ENCODE assay signal across 15 mouse cellular contexts in genomic region chr9:44561597-44561996, GRCm38 (mm10). TPM values are rescaled to one million over a fixed set of nuclear protein-coding genes. Genes with fewer than 3 reads are reported as not detected.
DNase-seq lines count a peak whose midpoint lies in the region; ATAC-seq lines count a peak whose summit lies in the region.
"Had no signal": no experiment of that assay in that cellular context is flagged by ENCODE, and none has a peak within 500 bp of the region (broad histone marks: within the 10 kb centered on the region; RNA-seq: fewer than 3 reads in every experiment).

Cxcr5 (minus strand) TSS chr9:44561877.

- H3K4me2 ChIP-seq in liver, embryonic 16.5 days (ENCODE audit: low read depth, low read length) = peak within 1 kb of the TSS; percentile 42; the same call in 1 of the 2 replicates
- no peak within 1 kb of the TSS for H3K4me2 ChIP-seq in hindbrain, embryonic 13.5 days
- H3K4me2 ChIP-seq: heart, embryonic 15.5 days had no signal

- no peaks in the 10 kb centered on the region for H3K9me3 ChIP-seq in liver, embryonic 16.5 days (replicated peaks; ENCODE audit: control insufficient read depth, low read length)
- H3K9me3 ChIP-seq in hindbrain, embryonic 13.5 days = no peaks in the 10 kb centered on the region
- H3K9me3 ChIP-seq: embryonic facial prominence, embryonic 10.5 days; G1E; heart, embryonic 15.5 days had no signal

- H3K9ac ChIP-seq in liver, embryonic 16.5 days (ENCODE audit: low read depth, low read length) = peak within 1 kb of the TSS; percentile 12; the same call in 1 of the 2 replicates
- no peak within 1 kb of the TSS for H3K9ac ChIP-seq in hindbrain, embryonic 13.5 days
- H3K9ac ChIP-seq: heart, embryonic 15.5 days had no signal

- H3K27me3 ChIP-seq in liver, embryonic 16.5 days (ENCODE audit: control insufficient read depth, insufficient read depth, low read depth, low read length) = no peaks in the 10 kb centered on the region
- H3K27me3 ChIP-seq in hindbrain, embryonic 13.5 days = no peaks in the 10 kb centered on the region
- H3K27me3 ChIP-seq: heart, embryonic 15.5 days had no signal

- H3K27ac ChIP-seq in liver, embryonic 16.5 days (ENCODE audit: low read length) = peak within 1 kb of the TSS; percentile 76
- no peak within 1 kb of the TSS for H3K27ac ChIP-seq in hindbrain, embryonic 13.5 days
- H3K27ac ChIP-seq: embryonic facial prominence, embryonic 10.5 days; heart, embryonic 15.5 days had no signal

- 26% methylated on average over 4 of the region's 4 CpGs for WGBS in liver, embryonic 16.5 days (ENCODE audit: insufficient replicate concordance)
- WGBS in hindbrain, embryonic 13.5 days = 54% methylated on average over 4 of the region's 4 CpGs

- no peaks in the 10 kb centered on the region for H3K36me3 ChIP-seq in liver, embryonic 16.5 days (ENCODE audit: control insufficient read depth, insufficient read depth)
- H3K36me3 ChIP-seq in hindbrain, embryonic 13.5 days = no peaks in the 10 kb centered on the region
- H3K36me3 ChIP-seq: embryonic facial prominence, embryonic 10.5 days; G1E; heart, embryonic 15.5 days had no signal

- no peak within 1 kb of the TSS for H3K4me3 ChIP-seq in liver, embryonic 16.5 days (ENCODE audit: low read depth, low read length)
- no peak within 1 kb of the TSS for H3K4me3 ChIP-seq in hindbrain, embryonic 13.5 days
- H3K4me3 ChIP-seq: embryonic facial prominence, embryonic 10.5 days; heart, embryonic 15.5 days had no signal

- peaks cover 27% of the 10 kb centered on the region for H3K4me1 ChIP-seq in liver, embryonic 16.5 days (ENCODE audit: control insufficient read depth, low read depth, low read length)
- H3K4me1 ChIP-seq in hindbrain, embryonic 13.5 days (replicated peaks) = peaks cover 13% of the 10 kb centered on the region
- H3K4me1 ChIP-seq: heart, embryonic 15.5 days had no signal

- 0 out of 2 replicates have a peak, but pooled peaks have one; percentile 39 for ATAC-seq in granulocyte monocyte progenitor cell, adult 5-6 weeks (replicated peaks; ENCODE audit: poor library complexity, severe bottlenecking)
- ATAC-seq in liver, embryonic 16.5 days (ENCODE audit: low read depth) = peak; percentile 83
- ATAC-seq in hindbrain, embryonic 13.5 days (ENCODE audit: low FRiP score) = no peak
- ATAC-seq: hindbrain, embryonic 16.5 days had no signal

- peak; percentile 39 for DNase-seq in lung, postnatal 36 days
- no peak for DNase-seq in lung, postnatal 10 days
- DNase-seq in MN1 (ENCODE audit: low spot score) = peak; percentile 64
- no peak for DNase-seq in right cerebral cortex, postnatal 36 days (ENCODE audit: low spot score in 2 of 2)
- DNase-seq in heart, adult 8-10 months (ENCODE audit: low spot score) = no peak
- DNase-seq: B cell, adult 2 months; cerebellum, postnatal 14 days had no signal

RNA-seq across cellular contexts. Expression of gene Cxcr5, which starts in this region (rescaled TPM):
- not detected in 2 replicates for total RNA-seq in granulocyte monocyte progenitor cell, adult 5-6 weeks (2014; fragmentation: Nextera tagmentation)
- not detected in 2 replicates for total RNA-seq in granulocyte monocyte progenitor cell, adult 5-6 weeks (2017)
- polyA plus RNA-seq in liver, embryonic 16.5 days (2015; fragmentation: Nextera tagmentation; extraction: Ambion mirVana) = 0.14 TPM in 1 of 2 replicates, not detected in the other
- 0.10 TPM in 1 of 2 replicates, not detected in the other for polyA plus RNA-seq in hindbrain, embryonic 13.5 days (2015; fragmentation: Nextera tagmentation; extraction: Ambion mirVana)
- under 1 TPM in 3 of 4 experiments, not detected in 1; 0.11 to 0.72 (median 0.14) TPM for total RNA-seq in heart, adult 8-10 months (2022)
- total RNA-seq: layer of hippocampus, adult 8-10 months had no signal
- polyA plus RNA-seq: embryonic facial prominence, embryonic 10.5 days; G1E; hindbrain, embryonic 16.5 days had no signal

Comparison
In these comparisons a context has a peak if more than half of its experiments do, and no peak if none do; other contexts are left out.
1. DNase-seq: peak in lung, postnatal 36 days (single experiment) and MN1 (single experiment); none in lung, postnatal 10 days (single experiment), right cerebral cortex, postnatal 36 days (0 of 2) and heart, adult 8-10 months (single experiment).
2. Peak in ATAC-seq in granulocyte monocyte progenitor cell, adult 5-6 weeks; RNA of the gene not detected or under 1 TPM.
3. Peak in ATAC-seq, H3K27ac ChIP-seq, H3K9ac ChIP-seq and H3K4me2 ChIP-seq in liver, embryonic 16.5 days; RNA of the gene not detected or under 1 TPM.